Mouse (Mus musculus) large intestine, adult 2 months (tissue): ENCODE measurements around the gene Tpx2. TPM values are rescaled to one million over a fixed set of nuclear protein-coding genes. Genes with fewer than 3 reads are reported as not detected.

Source experiments
- DNase-seq: peaks from one replicate; pipeline ENCODE4 v3.0.0-alpha.2; 2012; ENCODE audit warnings: low read depth, low spot score
- WGBS: fragments of 180-500 bp; shearing (Covaris S2); methylation state at CpG from one replicate; pipeline ENCODE4 v1.1.7; 2018; 5-methylcytosine and 5-hydroxymethylcytosine counted together
- polyA plus RNA-seq: library from polyadenylated mRNA; depleted of rRNA; stranded (reverse); fragments of >200 nt; gene quantifications from 2 replicates; pipeline ENCODE4 v1.2.3, GENCODE M21; 2012

The Tpx2 gene
- polyA plus RNA-seq, 1 experiment, result 5.0 TPM

GRCm38 (mm10) chr2:152847057-152847814 is 528 bp upstream of the Tpx2 start:
- 13% methylated on average over 3 of the region's 3 CpGs for WGBS
- DNase-seq, result no peak

- 0% methylated on average over 2 of the region's 2 CpGs for WGBS
Observed at GRCm38 (mm10) chr2:152848466-152848865, 702 bp downstream of the Tpx2 start.

GRCm38 (mm10) chr2:152859501-152859900 is 11.7 kb downstream of the Tpx2 start:
- 92% methylated on average over 3 of the region's 3 CpGs for WGBS
- no peak for DNase-seq

More at GRCm38 (mm10) chr2:152848466-152848865, 702 bp downstream of the Tpx2 start:
- DNase-seq, result no peak

- no peak for DNase-seq
- WGBS, result 65% methylated on average over 1 of the region's 1 CpGs
Observed at GRCm38 (mm10) chr2:152861891-152862290, 14.1 kb downstream of the Tpx2 start.

- 80% methylated on average over 3 of the region's 3 CpGs for WGBS
- DNase-seq, result no peak
Observed at GRCm38 (mm10) chr2:152862638-152863037, 14.9 kb downstream of the Tpx2 start.

GRCm38 (mm10) chr2:152863346-152863745 is 15.6 kb downstream of the Tpx2 start:
- 92% methylated on average over 6 of the region's 6 CpGs for WGBS
- no peak for DNase-seq

- no peak for DNase-seq
- 91% methylated on average over 3 of the region's 3 CpGs for WGBS
Observed at GRCm38 (mm10) chr2:152878239-152878638, 30.5 kb downstream of the Tpx2 start.

- no peak for DNase-seq
- WGBS, result 85% methylated on average over 13 of the region's 13 CpGs
Observed at GRCm38 (mm10) chr2:152880898-152881297, 33.1 kb downstream of the Tpx2 start.

GRCm38 (mm10) chr2:152884101-152884645 is 36.4 kb downstream of the Tpx2 start:
- no peak for DNase-seq
- 98% methylated on average over 6 of the region's 6 CpGs for WGBS

GRCm38 (mm10) chr2:152887230-152887629 is 39.5 kb downstream of the Tpx2 start:
- 39% methylated on average over 3 of the region's 3 CpGs for WGBS
- DNase-seq, result peak; percentile 37

GRCm38 (mm10) chr2:152888774-152889173 is 41.0 kb downstream of the Tpx2 start:
- WGBS, result 94% methylated on average over 5 of the region's 5 CpGs
- no peak for DNase-seq

- 78% methylated on average over 9 of the region's 9 CpGs for WGBS
- DNase-seq, result no peak
Observed at GRCm38 (mm10) chr2:152895834-152896233, 48.1 kb downstream of the Tpx2 start.

GRCm38 (mm10) chr2:152896926-152897325 is 49.2 kb downstream of the Tpx2 start:
- 80% methylated on average over 3 of the region's 3 CpGs for WGBS

GRCm38 (mm10) chr2:152899011-152899410 is 51.2 kb downstream of the Tpx2 start:
- WGBS, result 80% methylated on average over 6 of the region's 6 CpGs
- no peak for DNase-seq

More at GRCm38 (mm10) chr2:152896926-152897325, 49.2 kb downstream of the Tpx2 start:
- DNase-seq, result no peak

- 90% methylated on average over 15 of the region's 15 CpGs for WGBS
- DNase-seq, result no peak
Observed at GRCm38 (mm10) chr2:152901296-152901695, 53.5 kb downstream of the Tpx2 start.

- 63% methylated on average over 3 of the region's 3 CpGs for WGBS
- no peak for DNase-seq
Observed at GRCm38 (mm10) chr2:152902658-152903057, 54.9 kb downstream of the Tpx2 start.

- DNase-seq, result no peak
- whole genome bisulfite sequencing, result 80% methylated on average over 4 of the region's 4 CpGs
Observed at GRCm38 (mm10) chr2:152903586-152903985, 55.8 kb downstream of the Tpx2 start.

- WGBS, result 48% methylated on average over 5 of the region's 5 CpGs
- DNase-seq, result no peak
Observed at GRCm38 (mm10) chr2:152904127-152904643, 56.4 kb downstream of the Tpx2 start.

- WGBS, result 52% methylated on average over 11 of the region's 11 CpGs
- DNase-seq, result no peak
Observed at GRCm38 (mm10) chr2:152905036-152905829, 57.5 kb downstream of the Tpx2 start.
